Mouse (Mus musculus) G1E (cell line): Measurements from ENCODE around the gene Cyb561.

Source experiments
- CTCF ChIP-seq: IDR thresholded peaks from 2 replicates; pipeline ENCODE4 v1.5.1; 2012; ENCODE audit warnings: low read depth, low read length, inconsistent platforms, mixed read lengths
- GATA1 ChIP-seq: IDR thresholded peaks from 2 replicates; pipeline ENCODE4 v1.6.1; 2012; ENCODE audit warnings: borderline replicate concordance, low read length, inconsistent platforms, mixed read lengths
- GATA2 ChIP-seq: IDR thresholded peaks from 2 replicates; pipeline ENCODE4 v1.6.1; 2012; ENCODE audit warnings: low read depth, low read length, inconsistent platforms, borderline replicate concordance
- TAL1 ChIP-seq: conservative IDR thresholded peaks from 2 replicates; pipeline ENCODE4 v1.6.1; 2012; ENCODE audit warnings: low read depth, low read length, inconsistent platforms, mixed read lengths

DNA sequence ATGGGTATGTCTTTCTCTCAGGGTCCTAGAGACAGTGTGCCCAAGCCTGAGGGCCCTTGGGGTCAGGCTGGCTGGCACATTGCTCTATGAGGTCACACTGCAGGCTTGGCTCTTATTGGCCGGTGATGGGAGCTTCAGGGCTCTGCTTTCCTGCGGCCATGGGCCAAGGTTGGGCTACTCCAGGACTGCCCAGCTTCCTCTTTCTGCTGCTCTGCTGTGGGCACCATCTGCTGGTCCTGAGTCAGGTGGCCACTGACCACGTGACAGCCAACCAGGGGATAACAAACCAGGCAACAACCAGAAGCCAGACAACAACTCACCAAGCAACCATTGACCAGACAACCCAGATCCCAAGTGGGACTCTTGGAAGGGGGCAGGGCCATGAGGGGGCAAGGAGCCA, 21.9 kb upstream of the Cyb561 start:
- TF ChIP-seq CTCF (no peak), TAL1 (no peak), GATA2 (no peak), GATA1 (no peak)
